Mouse (Mus musculus): Measurements from ENCODE around the gene Cisd1.

DNA sequence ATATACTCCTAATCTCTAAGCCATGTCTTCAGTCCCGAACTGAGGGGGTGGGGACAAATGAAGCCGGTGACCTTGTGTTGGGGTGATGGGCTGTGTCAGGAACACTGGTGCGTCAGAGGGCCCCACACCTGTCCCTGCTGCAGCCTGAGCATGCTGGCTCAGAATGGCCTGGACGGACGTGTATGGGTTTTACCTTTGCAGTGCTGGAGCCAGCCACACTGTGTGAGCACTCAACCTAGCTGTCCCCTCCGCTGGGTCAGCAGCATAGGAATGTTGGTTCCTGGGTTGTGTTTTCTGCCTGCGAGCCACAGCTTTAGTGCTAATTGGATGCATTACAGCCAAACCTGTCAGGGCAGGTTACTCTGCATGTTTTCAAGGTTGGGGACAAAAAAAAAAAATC is 18.6 kb downstream of the Cisd1 start:
- TF ChIP-seq CTCF (IDR thresholded peaks at IDR 0.05; ENCODE audit: low read depth, low read length) (no peak), POLR2A (IDR thresholded peaks at IDR 0.05; ENCODE audit: extremely low read depth, insufficient read depth, low read length) (no peak)
